Mouse (Mus musculus): Measurements from ENCODE around the gene Abcc9. TPM values are rescaled to one million over a fixed set of nuclear protein-coding genes. Genes with fewer than 3 reads are reported as not detected.

Abcc9 gene
- polyA plus RNA-seq, 1 experiment from 2014 or later: 22.9 TPM

- peaks cover 45% of the 10 kb centered on the region for H3K36me3 ChIP-seq (ENCODE audit: control insufficient read depth, insufficient read depth, low read length)
- no peaks in the 10 kb centered on the region for H3K9me3 ChIP-seq (ENCODE audit: control insufficient read depth, low read length)
- ATAC-seq (ENCODE audit: insufficient number of reproducible peaks, insufficient read depth, low FRiP score, low read depth): no peak
- no peak overlapping the region for H3K4me2 ChIP-seq (ENCODE audit: low read length)
- H3K27ac ChIP-seq (replicated peaks in 1 of 2; ENCODE audit: control insufficient read depth in 1 of 2, insufficient read depth in 1 of 2, low read depth in 2 of 2, low read length in 2 of 2): no peak overlapping the region
- peaks cover 4 to 9% of the 10 kb centered on the region in 2 experiments; a peak in 2 of 4 replicates for H3K4me1 ChIP-seq (ENCODE audit: control insufficient read depth in 2 of 2, insufficient read depth in 2 of 2, low read length in 2 of 2)
- H3K27me3 ChIP-seq (ENCODE audit: control insufficient read depth, insufficient read depth, low read length): no peaks in the 10 kb centered on the region
- H3K4me3 ChIP-seq (ENCODE audit: control insufficient read depth in 1 of 2, insufficient read depth in 1 of 2, low read depth in 1 of 2, low read length in 2 of 2): no peak overlapping the region
- no peak overlapping the region for H3K9ac ChIP-seq (ENCODE audit: low read length)
- WGBS: 77% methylated on average over 10 of the region's 10 CpGs
Observed at GRCm38 (mm10) chr6:142614324-142614723, 87.8 kb downstream of the Abcc9 start.

- no peak for ATAC-seq (ENCODE audit: insufficient number of reproducible peaks, insufficient read depth, low FRiP score, low read depth)
- peaks cover 6 to 15% of the 10 kb centered on the region in 2 experiments; a peak in 3 of 4 replicates for H3K4me1 ChIP-seq (ENCODE audit: control insufficient read depth in 2 of 2, insufficient read depth in 2 of 2, low read length in 2 of 2)
- no peak overlapping the region for H3K9ac ChIP-seq (ENCODE audit: low read length)
- no peaks in the 10 kb centered on the region for H3K9me3 ChIP-seq (ENCODE audit: control insufficient read depth, low read length)
- no peak overlapping the region for H3K27ac ChIP-seq (replicated peaks in 1 of 2; ENCODE audit: control insufficient read depth in 1 of 2, insufficient read depth in 1 of 2, low read depth in 2 of 2, low read length in 2 of 2)
- 74% methylated on average over 8 of the region's 8 CpGs for WGBS
- H3K4me3 ChIP-seq (ENCODE audit: control insufficient read depth in 1 of 2, insufficient read depth in 1 of 2, low read depth in 1 of 2, low read length in 2 of 2): no peak overlapping the region
- no peaks in the 10 kb centered on the region for H3K27me3 ChIP-seq (ENCODE audit: control insufficient read depth, insufficient read depth, low read length)
- no peak overlapping the region for H3K4me2 ChIP-seq (ENCODE audit: low read length)
- peaks cover 33% of the 10 kb centered on the region for H3K36me3 ChIP-seq (ENCODE audit: control insufficient read depth, insufficient read depth, low read length)
Observed at GRCm38 (mm10) chr6:142612366-142612765, 89.7 kb downstream of the Abcc9 start.

- H3K4me1 ChIP-seq (ENCODE audit: control insufficient read depth in 2 of 2, insufficient read depth in 2 of 2, low read length in 2 of 2): peaks cover 6 to 27% of the 10 kb centered on the region in 2 experiments; a peak in 3 of 4 replicates
- H3K4me2 ChIP-seq (ENCODE audit: low read length): no peak overlapping the region
- no peaks in the 10 kb centered on the region for H3K9me3 ChIP-seq (ENCODE audit: control insufficient read depth, low read length)
- H3K36me3 ChIP-seq (ENCODE audit: control insufficient read depth, insufficient read depth, low read length): peaks cover 39% of the 10 kb centered on the region
- no peaks in the 10 kb centered on the region for H3K27me3 ChIP-seq (ENCODE audit: control insufficient read depth, insufficient read depth, low read length)
- ATAC-seq (ENCODE audit: insufficient number of reproducible peaks, insufficient read depth, low FRiP score, low read depth): no peak
- no peak overlapping the region for H3K9ac ChIP-seq (ENCODE audit: low read length)
- no peak overlapping the region for H3K27ac ChIP-seq (replicated peaks in 1 of 2; ENCODE audit: control insufficient read depth in 1 of 2, insufficient read depth in 1 of 2, low read depth in 2 of 2, low read length in 2 of 2)
- no peak overlapping the region for H3K4me3 ChIP-seq (ENCODE audit: control insufficient read depth in 1 of 2, insufficient read depth in 1 of 2, low read depth in 1 of 2, low read length in 2 of 2)
- 63% methylated on average over 9 of the region's 9 CpGs for WGBS
Observed at GRCm38 (mm10) chr6:142609401-142610373, 92.4 kb downstream of the Abcc9 start.

- H3K9me3 ChIP-seq (ENCODE audit: control insufficient read depth, low read length): no peaks in the 10 kb centered on the region
- peak overlapping the region; percentile 39 to 64; a peak in 3 of 4 replicates for H3K27ac ChIP-seq (replicated peaks in 1 of 2; ENCODE audit: control insufficient read depth in 1 of 2, insufficient read depth in 1 of 2, low read depth in 2 of 2, low read length in 2 of 2)
- H3K36me3 ChIP-seq (ENCODE audit: control insufficient read depth, insufficient read depth, low read length): peaks cover 25% of the 10 kb centered on the region
- H3K4me3 ChIP-seq (ENCODE audit: control insufficient read depth in 1 of 2, insufficient read depth in 1 of 2, low read depth in 1 of 2, low read length in 2 of 2): no peak overlapping the region
- H3K4me2 ChIP-seq (ENCODE audit: low read length): peak overlapping the region; percentile 0; the same call in 1 of the 2 replicates
- no peak overlapping the region for H3K9ac ChIP-seq (ENCODE audit: low read length)
- no peaks in the 10 kb centered on the region for H3K27me3 ChIP-seq (ENCODE audit: control insufficient read depth, insufficient read depth, low read length)
- 21% methylated on average over 7 of the region's 7 CpGs for WGBS
- peaks cover 6 to 27% of the 10 kb centered on the region in 2 experiments; a peak in 3 of 4 replicates for H3K4me1 ChIP-seq (ENCODE audit: control insufficient read depth in 2 of 2, insufficient read depth in 2 of 2, low read length in 2 of 2)
- ATAC-seq (ENCODE audit: insufficient number of reproducible peaks, insufficient read depth, low FRiP score, low read depth): no peak
Observed at GRCm38 (mm10) chr6:142607080-142607479, 95.0 kb downstream of the Abcc9 start.

- no peak overlapping the region for H3K9ac ChIP-seq (ENCODE audit: low read length)
- peaks cover 60% of the 10 kb centered on the region for H3K36me3 ChIP-seq (ENCODE audit: control insufficient read depth, insufficient read depth, low read length)
- H3K4me2 ChIP-seq (ENCODE audit: low read length): no peak overlapping the region
- H3K4me3 ChIP-seq (ENCODE audit: control insufficient read depth in 1 of 2, insufficient read depth in 1 of 2, low read depth in 1 of 2, low read length in 2 of 2): no peak overlapping the region
- no peak for ATAC-seq (ENCODE audit: insufficient number of reproducible peaks, insufficient read depth, low FRiP score, low read depth)
- 70% methylated on average over 6 of the region's 6 CpGs for whole genome bisulfite sequencing
- H3K27me3 ChIP-seq (ENCODE audit: control insufficient read depth, insufficient read depth, low read length): no peaks in the 10 kb centered on the region
- H3K27ac ChIP-seq (replicated peaks in 1 of 2; ENCODE audit: control insufficient read depth in 1 of 2, insufficient read depth in 1 of 2, low read depth in 2 of 2, low read length in 2 of 2): no peak overlapping the region
- no peaks in the 10 kb centered on the region for H3K9me3 ChIP-seq (ENCODE audit: control insufficient read depth, low read length)
- peaks cover 0 to 15% of the 10 kb centered on the region in 2 experiments; a peak in 2 of 4 replicates for H3K4me1 ChIP-seq (ENCODE audit: control insufficient read depth in 2 of 2, insufficient read depth in 2 of 2, low read length in 2 of 2)
Observed at GRCm38 (mm10) chr6:142602772-142603171, 99.3 kb downstream of the Abcc9 start.

GRCm38 (mm10) chr6:142578831-142579230 is 123.3 kb downstream of the Abcc9 start:
- Histone ChIP-seq H3K27me3 (ENCODE audit: control insufficient read depth, insufficient read depth, low read length) (no peaks in the 10 kb centered on the region), H3K4me3 (ENCODE audit: control insufficient read depth in 1 of 2, insufficient read depth in 1 of 2, low read depth in 1 of 2, low read length in 2 of 2) (no peak overlapping the region), H3K9me3 (ENCODE audit: control insufficient read depth, low read length) (no peaks in the 10 kb centered on the region), H3K4me1 (ENCODE audit: control insufficient read depth in 2 of 2, insufficient read depth in 2 of 2, low read length in 2 of 2) (no peaks in the 10 kb centered on the region), H3K27ac (replicated peaks in 1 of 2; ENCODE audit: control insufficient read depth in 1 of 2, insufficient read depth in 1 of 2, low read depth in 2 of 2, low read length in 2 of 2) (no peak overlapping the region), H3K4me2 (ENCODE audit: low read length) (no peak overlapping the region), H3K36me3 (ENCODE audit: control insufficient read depth, insufficient read depth, low read length) (no peaks in the 10 kb centered on the region), H3K9ac (ENCODE audit: low read length) (no peak overlapping the region)
- ATAC-seq (ENCODE audit: insufficient number of reproducible peaks, insufficient read depth, low FRiP score, low read depth): no peak
- 55% methylated on average over 4 of the region's 4 CpGs for WGBS

GRCm38 (mm10) chr6:142577801-142578200 is 124.3 kb downstream of the Abcc9 start:
- H3K4me2 ChIP-seq (ENCODE audit: low read length): no peak overlapping the region
- no peak for ATAC-seq (ENCODE audit: insufficient number of reproducible peaks, insufficient read depth, low FRiP score, low read depth)
- 87% methylated on average over 6 of the region's 6 CpGs for WGBS
- H3K9ac ChIP-seq (ENCODE audit: low read length): no peak overlapping the region
- no peaks in the 10 kb centered on the region for H3K9me3 ChIP-seq (ENCODE audit: control insufficient read depth, low read length)
- 0 out of 2 replicates have a peak, but pooled peaks cover 5% of the 10 kb centered on the region for H3K27me3 ChIP-seq (ENCODE audit: control insufficient read depth, insufficient read depth, low read length)
- no peak overlapping the region for H3K27ac ChIP-seq (replicated peaks in 1 of 2; ENCODE audit: control insufficient read depth in 1 of 2, insufficient read depth in 1 of 2, low read depth in 2 of 2, low read length in 2 of 2)
- no peaks in the 10 kb centered on the region for H3K36me3 ChIP-seq (ENCODE audit: control insufficient read depth, insufficient read depth, low read length)
- H3K4me3 ChIP-seq (ENCODE audit: control insufficient read depth in 1 of 2, insufficient read depth in 1 of 2, low read depth in 1 of 2, low read length in 2 of 2): no peak overlapping the region
- no peaks in the 10 kb centered on the region for H3K4me1 ChIP-seq (ENCODE audit: control insufficient read depth in 2 of 2, insufficient read depth in 2 of 2, low read length in 2 of 2)
